Mouse (Mus musculus) cerebellum, adult 2 months (tissue): ENCODE results near the gene Opn1mw.

Experiments used
- CTCF ChIP-seq: fragments of 200-500 bp; IDR thresholded peaks from 2 replicates; pipeline ENCODE4 v1.5.1; 2011; ENCODE audit warnings: low read depth, mild to moderate bottlenecking, control low read depth, low read length, moderate library complexity, borderline replicate concordance; ENCODE audit not compliant: insufficient read depth
- POLR2A ChIP-seq: fragments of 200-500 bp; IDR thresholded peaks from 2 replicates; pipeline ENCODE4 v1.6.1; 2011; ENCODE audit warnings: low read length, control low read depth, borderline replicate concordance; ENCODE audit not compliant: insufficient read depth

GRCm38 (mm10) chrX:74095130-74095529, 32.1 kb upstream of the Opn1mw start:
- TF ChIP-seq CTCF (no peak), POLR2A (no peak)
